Mouse (Mus musculus) ovary, postnatal 14 days (tissue): Measurements from ENCODE around the gene Nkx2-3.

Source experiments
- DNase-seq: peaks from one replicate; pipeline ENCODE4 v3.0.0; 2022; ENCODE audit warnings: low spot score

The Nkx2-3 gene

DNA sequence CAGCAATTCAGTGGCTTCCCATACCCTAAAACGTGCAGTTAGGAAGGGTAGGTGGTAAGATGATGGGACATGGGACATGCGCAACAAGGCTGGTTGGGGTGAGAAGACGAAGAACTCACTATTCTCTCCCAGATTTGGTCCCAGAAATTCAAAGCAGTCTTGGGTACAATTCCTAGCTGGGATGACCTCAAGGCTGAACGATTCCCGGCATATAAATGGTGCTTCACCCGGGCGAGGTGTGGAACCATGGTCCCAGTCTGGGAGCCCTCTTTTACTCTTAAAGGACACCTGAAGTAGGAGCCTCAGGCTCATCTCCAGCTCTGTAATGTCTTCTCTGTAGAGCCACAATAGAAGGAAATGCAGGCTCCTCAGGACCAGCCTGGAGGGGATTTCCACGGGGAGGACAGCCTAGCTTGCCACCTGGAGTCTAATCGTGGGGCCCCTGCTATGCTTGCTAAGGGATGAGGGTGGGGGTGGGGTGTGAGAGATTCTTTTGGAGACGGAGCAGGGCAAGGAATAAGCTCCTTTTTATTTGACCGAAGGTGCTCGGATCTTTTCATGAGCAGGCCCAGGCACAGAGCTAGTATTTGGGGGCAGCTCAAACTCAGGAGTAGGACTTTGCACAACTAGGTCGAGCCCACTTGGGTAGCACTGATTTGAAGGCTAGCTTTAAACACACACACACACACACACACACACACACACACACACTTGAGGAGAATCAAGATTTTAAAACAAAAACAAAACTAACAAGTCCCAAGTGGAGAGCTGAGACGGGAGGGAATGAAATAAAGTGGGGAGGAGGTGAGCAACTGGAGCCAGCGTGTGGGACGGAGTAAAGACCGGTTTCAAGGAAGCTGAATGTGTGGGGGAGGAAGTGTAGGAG is 6.2 kb upstream of the Nkx2-3 start:
- DNase-seq, result no peak

DNA sequence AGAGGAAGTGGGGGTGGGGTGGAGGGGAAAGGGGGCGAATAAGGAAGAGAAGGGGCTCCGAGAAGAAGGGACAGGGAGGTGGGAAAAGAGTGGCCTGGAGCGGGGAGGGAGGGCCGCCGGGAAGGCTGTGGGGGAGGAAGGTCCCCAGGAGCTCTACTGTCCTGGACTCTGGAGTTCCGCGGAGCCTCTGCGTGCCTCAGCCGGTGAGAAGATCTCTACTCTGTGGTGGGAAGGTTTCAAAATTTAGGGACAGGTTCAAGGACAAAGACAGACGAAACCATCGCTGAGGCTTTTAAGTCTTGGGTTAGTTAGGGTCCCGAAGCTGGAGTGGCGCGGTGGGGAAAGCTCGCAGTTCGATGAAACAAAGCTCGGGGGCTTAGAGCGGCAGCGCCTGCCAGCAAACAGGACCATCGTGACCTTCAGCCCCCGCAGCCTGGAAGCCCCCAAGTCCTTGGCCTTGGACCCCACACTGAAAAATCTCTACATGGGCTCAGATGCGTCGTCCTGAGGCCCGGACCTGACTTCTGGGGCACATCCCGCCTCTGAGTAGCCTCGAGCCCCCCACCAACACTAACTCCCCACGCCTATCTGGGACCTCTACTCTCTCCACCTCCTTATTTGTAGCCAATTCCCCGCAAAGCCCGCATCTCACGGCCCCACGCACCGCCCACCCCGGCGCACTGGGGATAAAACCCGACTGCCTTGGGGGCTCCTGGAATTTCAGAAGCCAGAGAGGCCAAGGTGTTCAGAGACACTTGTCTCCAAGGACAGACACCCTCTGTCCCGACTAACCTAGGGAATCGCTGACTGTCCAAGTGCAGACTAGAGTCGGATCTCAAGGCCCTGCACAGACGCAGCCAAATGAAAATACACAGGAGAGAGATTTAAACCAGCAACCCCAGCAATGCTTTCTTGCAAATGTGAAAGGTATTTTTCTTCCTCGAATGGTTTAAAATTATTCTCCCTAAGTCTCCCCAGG is 5.3 kb upstream of the Nkx2-3 start:
- DNase-seq, result no peak

DNA sequence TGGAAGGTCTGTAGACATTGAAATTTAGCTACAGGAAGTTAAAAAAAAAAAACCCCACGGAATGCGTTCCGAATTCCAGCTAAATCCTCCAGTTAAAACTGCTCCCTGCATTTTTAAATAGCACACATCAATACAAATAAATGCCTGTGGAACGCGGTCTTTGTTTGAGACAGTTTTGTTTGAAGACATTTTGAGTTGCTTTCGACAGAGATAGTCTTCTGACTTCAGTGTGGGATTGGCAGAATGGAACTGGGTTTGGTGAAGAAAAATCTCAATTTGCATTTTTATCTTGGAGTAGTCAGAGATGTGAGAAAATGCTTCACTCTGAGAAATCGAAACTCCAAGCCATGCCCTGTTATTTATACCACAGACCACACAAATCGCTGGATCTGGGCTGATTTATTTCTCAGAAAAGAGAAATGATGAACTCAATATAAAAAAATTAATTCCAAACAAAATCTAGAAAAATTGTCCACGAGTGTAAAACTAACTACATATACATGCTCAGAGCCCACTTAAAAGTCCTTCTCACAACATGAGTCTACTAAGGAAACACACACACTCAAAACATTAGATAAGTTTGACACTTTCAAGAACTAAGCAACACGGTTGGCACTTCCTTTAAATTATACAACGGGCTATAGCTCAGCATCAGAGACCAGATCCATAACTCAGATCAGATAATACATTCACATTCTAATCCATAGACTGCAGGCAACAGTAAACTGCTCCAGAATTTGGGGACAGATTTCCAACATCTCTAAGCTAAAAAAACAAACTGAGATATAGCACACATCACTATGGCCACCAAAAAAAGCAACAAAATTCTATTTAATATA is 4.1 kb upstream of the Nkx2-3 start:
- DNase-seq, result no peak

DNA sequence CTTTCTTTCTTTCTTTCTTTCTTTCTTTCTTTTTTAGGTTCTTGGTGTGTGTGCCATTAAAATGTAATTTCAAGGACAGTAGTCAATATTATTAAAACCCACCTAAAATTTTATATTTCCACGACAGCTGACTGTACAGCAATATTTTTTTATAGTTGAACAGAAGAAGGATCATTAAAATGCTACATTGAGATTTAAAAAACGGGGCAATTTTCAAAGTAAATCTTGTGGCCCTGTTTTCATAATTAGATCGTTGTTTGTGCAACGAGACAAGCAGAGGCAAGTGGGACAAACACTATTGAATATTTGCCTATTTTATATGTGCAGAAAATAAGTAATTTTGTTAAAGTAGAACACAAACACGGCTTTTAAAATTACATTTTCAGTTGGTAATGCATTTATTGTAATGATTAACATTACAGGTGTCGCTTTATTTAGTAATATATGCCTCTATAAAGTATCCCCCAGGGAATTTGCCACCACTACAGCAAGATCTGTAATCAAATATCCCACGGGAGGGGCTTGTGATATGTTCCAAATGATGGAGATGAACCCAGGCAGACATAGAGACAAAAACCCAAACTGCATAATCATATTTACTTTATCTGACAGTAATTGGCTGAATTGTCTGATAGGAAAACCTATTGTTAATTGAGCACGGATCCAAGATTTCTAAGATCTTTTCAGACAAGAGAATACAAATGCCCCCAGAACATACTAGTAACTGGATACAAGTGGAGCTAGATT is 3.2 kb upstream of the Nkx2-3 start:
- no peak for DNase-seq

DNA sequence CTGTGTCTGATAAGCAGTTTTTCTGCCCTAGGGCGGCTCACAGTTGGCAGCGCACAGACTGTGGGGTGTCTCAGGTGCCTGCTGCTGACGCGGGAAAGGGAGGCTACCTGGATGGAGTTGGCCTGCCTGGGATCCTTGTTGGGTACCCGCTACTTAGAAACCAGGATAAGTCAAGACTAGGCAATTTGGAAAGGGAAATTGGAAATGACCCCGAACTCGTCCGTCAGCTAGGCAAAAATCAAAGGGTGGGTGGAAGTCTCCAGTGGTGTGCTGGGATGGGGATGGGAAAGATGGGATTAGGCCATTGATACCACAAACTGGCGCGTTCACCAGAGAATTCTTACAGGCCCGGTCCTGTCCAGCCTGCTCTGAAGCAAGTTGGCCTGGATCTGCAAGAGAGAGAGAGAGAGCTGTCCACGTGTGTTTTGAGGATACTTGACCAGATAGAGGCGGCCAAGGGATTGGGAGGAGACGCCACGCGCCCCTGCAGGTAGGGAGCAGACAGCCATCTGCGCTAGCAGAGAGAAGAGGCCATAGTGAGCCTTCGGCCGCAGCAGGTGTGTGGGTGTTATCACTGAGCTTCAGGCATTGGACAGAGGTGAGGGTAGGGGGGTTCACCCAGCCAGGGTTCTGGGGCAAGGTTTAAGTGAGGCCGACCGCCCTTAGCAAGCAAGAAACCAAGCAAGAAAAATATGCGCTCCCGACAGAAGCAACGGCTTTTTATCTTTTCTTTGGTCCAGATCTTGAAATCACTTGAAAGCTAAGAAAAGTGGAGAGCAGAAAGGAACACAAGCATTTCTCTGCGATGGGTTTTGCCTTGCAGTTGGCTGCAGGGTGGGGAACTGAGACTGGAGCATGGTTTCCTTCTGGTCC is 2.4 kb upstream of the Nkx2-3 start:
- no peak for DNase-seq

DNA sequence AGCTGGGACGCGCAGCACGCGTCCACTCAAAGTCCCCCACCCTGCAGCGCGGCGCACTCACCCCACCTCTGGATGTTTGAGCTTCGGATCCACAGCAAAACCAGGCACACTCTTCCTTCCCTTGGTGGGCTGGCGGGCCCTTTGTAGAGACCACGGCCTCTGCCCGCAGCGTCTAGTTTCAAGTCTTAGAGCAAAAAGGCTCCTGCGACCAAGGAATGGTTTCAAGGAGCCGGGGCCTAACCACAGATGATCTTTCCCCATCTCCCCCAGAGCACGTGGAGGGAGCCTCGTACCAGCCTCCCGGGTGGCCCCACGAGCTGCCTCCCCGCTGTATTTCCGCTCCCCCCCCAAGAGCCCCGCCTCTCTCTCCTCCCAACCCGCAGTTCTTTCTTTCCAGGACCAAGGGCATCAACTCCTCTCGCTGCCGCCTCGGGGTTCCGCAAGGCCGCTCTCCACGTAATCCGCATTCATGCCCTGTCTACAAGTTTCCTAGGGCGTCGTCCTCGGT is 1.7 kb upstream of the Nkx2-3 start:
- no peak for DNase-seq

DNA sequence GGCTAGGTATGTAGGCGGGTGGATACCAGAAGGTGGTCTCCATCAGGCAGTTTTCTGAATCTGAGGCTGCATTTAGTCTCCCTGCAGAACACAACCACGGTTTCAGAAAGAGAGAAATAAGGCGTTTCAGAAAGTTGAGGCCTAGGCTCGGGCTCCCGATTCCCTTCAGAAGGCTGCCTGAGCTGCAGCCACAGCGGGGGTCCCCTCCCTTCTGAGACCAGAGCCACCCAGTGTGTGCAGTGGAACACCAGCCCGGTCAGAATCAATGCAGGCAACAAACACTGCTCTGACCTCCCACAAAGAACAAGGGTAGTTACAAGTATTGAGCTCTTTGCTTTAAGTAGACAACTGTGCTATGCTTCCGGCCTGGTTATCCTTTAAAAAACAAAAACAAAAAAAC is 1.0 kb upstream of the Nkx2-3 start:
- DNase-seq, result no peak

DNA sequence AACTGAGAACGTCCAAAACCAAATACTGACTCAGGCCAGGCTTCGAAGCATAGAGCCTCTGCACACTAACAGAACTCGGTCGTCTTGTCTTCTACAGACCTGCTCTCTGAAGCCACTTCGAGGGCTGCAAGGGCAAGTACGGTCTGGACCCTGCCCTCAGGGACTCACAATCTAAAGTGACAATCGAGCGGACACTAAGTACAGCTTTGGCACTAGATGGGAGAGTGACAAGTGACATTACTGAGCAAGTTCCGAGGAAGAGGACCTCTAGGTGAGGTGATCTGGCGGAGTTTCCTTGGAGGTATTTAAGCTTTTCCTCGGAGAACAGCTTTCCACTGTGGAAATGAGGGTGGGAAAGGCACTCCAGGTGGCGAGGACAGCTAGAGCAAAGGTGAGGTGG is 564 bp upstream of the Nkx2-3 start:
- DNase-seq, result no peak

DNA sequence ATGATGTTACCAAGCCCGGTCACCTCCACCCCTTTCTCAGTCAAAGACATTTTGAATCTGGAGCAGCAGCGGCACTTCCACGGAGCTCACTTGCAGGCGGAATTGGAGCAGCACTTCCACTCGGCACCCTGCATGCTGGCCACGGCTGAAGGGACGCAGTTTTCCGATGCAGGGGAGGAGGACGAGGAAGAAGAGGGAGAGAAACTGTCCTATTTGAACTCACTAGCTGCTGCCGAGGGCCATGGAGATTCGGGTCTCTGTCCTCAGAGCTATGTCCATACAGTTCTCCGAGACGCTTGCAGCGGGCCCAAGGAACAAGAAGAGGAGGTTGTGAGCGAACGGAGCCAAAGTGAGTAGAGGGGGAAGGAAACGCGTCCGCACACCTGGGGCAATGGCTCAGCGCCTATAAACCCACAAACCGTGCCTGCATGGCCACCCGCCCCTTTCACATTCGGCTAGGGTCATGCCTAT is 411 bp downstream of the Nkx2-3 start:
- no peak for DNase-seq

DNA sequence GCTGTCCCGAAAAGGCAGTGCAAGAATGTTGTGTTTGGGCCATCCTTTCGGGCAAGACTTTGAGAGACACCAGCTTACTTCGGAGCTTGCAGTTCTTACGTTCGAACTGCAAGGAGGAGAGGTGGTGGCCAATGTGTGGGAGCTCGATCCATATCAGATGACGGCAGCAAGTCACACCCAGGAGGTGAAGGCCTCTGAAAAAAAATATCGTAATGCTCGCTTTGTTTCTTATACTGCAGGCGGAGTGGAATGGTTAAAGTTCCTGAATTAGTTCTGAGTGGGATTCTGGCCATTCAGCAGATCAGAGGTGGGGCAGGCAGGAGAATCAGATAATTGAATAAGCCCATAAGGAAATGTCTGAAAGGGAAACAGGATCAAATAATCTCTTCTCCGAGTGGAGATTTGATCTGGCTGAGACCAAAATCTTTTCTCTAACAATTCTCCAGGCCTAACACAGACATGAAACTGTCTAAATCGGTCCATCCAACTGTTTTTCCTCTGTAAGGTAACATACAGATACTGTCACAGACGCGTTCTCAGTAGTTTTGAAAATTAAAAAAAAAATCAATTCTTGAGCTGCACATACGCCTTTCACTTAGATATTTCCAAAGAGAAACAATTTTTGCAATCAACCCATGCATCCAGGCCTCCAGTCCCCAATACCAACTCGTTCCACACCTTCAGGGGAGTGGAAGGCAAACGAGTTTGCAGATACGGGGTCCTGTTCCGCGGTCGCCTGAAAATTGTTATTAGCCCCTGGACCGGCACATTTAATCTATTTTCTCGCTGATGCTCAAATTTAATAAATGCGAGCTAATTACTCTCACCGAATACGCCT is 1.4 kb downstream of the Nkx2-3 start:
- DNase-seq, result no peak

DNA sequence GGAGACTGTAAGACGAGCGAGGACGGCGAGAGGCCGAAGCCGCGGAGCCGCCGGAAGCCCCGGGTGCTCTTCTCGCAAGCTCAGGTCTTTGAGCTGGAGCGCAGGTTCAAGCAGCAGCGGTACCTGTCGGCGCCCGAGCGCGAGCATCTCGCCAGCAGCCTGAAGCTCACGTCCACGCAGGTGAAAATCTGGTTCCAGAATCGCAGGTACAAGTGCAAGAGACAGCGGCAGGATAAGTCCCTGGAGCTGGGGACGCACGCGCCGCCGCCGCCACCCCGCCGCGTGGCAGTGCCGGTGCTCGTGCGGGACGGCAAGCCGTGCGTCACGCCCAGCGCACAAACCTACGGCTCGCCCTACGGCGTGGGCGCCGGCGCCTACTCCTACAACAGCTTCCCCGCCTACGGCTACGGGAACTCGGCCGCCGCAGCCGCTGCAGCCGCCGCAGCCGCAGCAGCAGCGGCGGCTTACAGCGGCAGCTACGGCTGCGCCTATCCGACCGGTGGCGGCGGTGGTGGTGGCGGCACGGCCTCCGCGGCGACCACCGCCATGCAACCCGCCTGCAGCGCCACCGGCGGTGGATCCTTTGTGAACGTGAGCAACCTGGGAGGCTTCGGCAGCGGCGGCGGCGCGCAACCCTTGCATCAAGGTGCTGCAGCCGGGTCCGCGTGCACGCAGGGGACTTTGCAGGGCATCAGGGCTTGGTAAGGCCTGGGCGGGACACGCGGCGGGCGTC is 2.4 kb downstream of the Nkx2-3 start:
- DNase-seq, result no peak

DNA sequence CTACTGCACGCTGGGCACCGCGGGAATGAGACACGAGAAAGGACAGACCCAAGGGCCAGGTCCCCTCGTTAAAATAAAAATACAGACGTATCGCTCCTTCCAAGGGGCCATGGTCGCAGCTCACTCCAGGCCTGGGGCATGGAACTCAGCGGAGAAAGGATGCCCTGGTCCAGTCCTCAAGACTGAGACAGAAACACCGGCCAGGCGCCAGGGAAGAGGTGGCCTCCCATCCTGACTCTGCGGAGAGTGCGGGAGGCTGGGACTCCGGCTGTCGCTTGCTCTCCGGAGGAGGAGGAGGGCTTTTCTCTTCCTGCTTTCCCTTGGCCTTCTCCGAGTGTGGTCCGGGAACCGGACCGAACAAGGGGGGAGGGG is 2.9 kb downstream of the Nkx2-3 start:
- DNase-seq, result no peak

DNA sequence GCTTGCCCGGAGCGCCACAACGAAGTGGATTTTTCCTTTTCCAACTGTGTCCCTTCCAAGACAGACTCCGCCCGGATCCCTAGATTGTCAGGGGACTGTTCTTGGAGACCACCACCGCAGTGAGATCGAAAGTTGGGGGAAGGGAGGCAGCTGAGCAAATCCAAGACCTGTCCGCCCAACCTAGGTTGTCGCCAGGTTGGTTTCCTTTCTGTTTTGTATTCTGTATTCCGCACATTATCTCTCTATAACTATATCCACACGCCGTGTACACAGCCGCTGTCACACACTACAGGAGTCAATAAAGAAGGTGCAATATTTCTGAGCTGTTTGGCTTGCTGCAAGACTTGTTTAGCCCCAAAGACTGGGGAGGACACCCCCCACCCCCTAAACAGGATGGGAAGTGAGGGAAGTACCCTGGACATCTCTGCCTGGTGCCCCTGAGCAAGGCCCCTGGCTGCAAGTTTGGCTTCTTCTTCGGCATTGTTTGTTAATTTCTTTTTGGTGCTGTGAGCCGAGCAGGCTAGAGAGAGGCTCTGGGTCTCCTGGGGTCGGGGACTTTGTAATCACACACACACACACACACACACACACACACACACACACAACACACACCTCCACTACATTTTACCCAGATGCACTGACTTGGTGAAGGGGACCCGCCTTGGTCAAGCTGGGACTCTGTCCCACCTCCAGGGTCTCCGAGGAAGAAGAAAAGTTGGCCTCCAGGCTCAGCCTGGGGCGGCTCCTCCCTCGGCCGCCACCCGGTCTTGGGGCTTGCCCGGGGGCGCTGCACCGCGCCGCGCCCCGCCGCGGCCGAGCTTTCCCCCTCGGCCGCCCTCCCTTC is 3.7 kb downstream of the Nkx2-3 start:
- DNase-seq, result no peak

DNA sequence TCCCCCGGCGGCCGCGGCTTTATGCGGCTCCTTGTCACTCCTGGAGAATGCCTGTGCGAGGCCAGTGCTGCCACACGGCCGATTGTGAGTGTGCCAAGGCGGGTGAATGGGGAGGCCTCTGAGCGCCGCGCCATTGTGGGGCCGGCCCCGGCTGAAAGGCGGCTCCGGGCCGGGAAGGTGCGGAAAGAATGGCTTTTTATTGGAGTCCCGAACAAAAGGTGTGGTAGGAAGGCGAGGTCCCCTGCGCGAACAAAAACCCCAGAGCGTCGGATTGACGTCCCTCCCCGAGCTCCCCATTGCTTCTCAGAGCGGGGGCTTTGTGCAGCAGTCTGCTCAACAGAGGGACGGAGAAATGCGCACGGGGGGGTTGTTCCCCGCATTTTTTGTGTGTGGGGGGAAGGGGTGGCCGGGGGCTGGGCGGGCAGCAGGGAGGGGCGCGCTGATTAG is 4.3 kb downstream of the Nkx2-3 start:
- DNase-seq, result no peak

DNA sequence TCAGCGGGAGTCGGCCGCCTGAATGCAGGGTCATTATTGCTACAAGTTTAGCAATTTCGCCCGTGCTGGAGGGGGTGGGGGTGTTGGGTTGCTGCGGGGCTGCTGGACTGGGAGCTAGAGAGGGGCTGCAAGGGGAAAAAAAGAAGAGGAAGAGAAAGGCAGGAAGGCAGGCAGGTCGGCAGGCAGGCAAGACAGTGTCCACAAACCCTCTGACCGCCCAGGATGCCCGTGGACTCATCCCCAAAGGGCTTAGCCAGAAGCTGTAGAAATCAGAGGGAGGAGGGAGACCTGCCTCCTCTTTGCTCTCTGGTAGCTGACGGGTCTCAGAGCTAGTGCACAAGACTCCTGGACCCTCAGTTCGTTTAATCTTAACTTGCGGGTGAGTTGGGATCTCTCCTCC is 4.8 kb downstream of the Nkx2-3 start:
- no peak for DNase-seq

DNA sequence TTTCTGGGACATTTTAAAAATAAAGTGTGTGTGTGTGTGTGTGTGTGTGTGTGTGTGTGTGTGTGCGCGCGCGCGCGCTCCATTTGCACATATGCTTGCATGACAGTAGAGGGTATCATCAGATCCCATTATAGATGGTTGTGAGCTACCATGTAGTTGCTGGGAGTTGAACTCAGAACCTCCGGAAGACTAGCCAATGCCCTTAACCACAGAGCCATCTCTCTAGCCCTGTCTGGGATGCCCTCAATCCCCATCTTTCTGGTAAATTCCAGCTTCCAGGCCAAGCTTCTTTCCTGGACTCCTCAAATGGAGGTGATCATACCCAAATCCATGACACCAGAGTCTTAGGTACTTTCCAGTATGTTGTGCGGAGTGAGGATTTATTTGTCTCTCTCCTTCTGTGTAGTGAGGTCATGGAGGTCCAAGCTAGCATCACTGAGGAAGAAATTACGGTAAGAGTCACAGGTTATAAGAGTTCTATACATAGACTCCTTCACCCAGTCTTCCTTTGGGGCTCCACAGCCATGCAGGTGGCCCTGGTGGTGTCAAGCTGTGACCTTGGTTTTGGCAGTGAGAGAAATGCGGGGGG is 5.7 kb downstream of the Nkx2-3 start:
- DNase-seq, result no peak

DNA sequence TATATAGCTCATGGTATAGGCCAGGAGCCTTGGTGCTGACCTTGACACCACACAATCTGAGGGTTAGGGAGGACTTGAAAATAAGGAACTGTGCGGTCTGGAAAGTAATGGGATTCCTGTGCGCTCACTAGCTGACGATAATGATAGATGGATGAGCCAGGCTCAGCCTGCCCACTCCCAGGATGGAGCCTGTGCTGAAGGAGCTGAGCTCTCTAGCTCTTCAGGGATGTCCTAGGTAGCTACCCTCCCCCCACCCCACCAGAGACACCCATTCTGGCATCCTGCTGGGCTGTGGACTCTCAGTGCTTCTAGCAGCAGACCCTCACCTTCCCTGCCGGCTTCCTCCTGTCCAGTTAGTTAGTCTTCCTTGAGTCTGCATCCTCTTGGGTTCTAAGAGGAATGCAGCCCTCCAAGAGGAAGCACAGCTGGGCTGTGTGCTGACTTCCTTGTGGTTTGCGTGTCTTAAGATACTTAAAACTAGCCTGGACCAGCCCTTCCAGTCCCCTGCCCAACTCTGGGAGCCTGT is 6.4 kb downstream of the Nkx2-3 start:
- no peak for DNase-seq
